Mouse (Mus musculus) kidney, adult 9 months (tissue): ENCODE data around the gene Endou.

ENCODE experiments used
- DNase-seq: peaks from one replicate; pipeline ENCODE4 v3.0.0; 2022

Gene Endou

GRCm38 (mm10) chr15:97725198-97725785 lies 5.8 kb downstream of the Endou start:
- DNase-seq, result no peak

- DNase-seq, result no peak
Measured at GRCm38 (mm10) chr15:97724346-97725197, 6.6 kb downstream of the Endou start.

GRCm38 (mm10) chr15:97723536-97724345 lies 7.4 kb downstream of the Endou start:
- DNase-seq, result no peak

- no peak for DNase-seq
Measured at GRCm38 (mm10) chr15:97721008-97721701, 10.0 kb downstream of the Endou start.

GRCm38 (mm10) chr15:97720026-97720675 lies 11.0 kb downstream of the Endou start:
- DNase-seq, result no peak

GRCm38 (mm10) chr15:97719494-97719893 lies 11.6 kb downstream of the Endou start:
- no peak for DNase-seq

- DNase-seq, result no peak
Measured at GRCm38 (mm10) chr15:97718535-97719155, 12.5 kb downstream of the Endou start.

- peak; percentile 75 for DNase-seq
Measured at GRCm38 (mm10) chr15:97717861-97718534, 13.1 kb downstream of the Endou start.

- DNase-seq, result no peak
Measured at GRCm38 (mm10) chr15:97716782-97717181, 14.4 kb downstream of the Endou start.

GRCm38 (mm10) chr15:97715734-97716133 lies 15.4 kb downstream of the Endou start:
- no peak for DNase-seq

GRCm38 (mm10) chr15:97715083-97715482 lies 16.1 kb downstream of the Endou start:
- DNase-seq, result no peak

- DNase-seq, result no peak
Measured at GRCm38 (mm10) chr15:97712546-97712945, 18.6 kb downstream of the Endou start.

- no peak for DNase-seq
Measured at GRCm38 (mm10) chr15:97710906-97711305, 20.2 kb downstream of the Endou start.

- peak; percentile 87 for DNase-seq
Measured at GRCm38 (mm10) chr15:97705211-97706050, 25.7 kb downstream of the Endou start, which contains the start of gene Rpap3. TSS of gene Rpap3 (minus strand) at chr15:97705825.

- no peak for DNase-seq
Measured at GRCm38 (mm10) chr15:97696616-97697015, 34.5 kb downstream of the Endou start.

GRCm38 (mm10) chr15:97693411-97693810 lies 37.7 kb downstream of the Endou start:
- DNase-seq, result no peak

- no peak for DNase-seq
Measured at GRCm38 (mm10) chr15:97684118-97684517, 47.0 kb downstream of the Endou start.

- peak; percentile 83 for DNase-seq
Measured at GRCm38 (mm10) chr15:97682053-97682452, 49.1 kb downstream of the Endou start.

GRCm38 (mm10) chr15:97679991-97680681 lies 51.0 kb downstream of the Endou start:
- DNase-seq, result no peak

GRCm38 (mm10) chr15:97677341-97677740 lies 53.8 kb downstream of the Endou start:
- DNase-seq, result no peak
